Mouse (Mus musculus) urinary bladder, postnatal 4 days (tissue): ENCODE results near the gene Usp22.
"Not testable (repeated sequence)": the region's sequence is repeated elsewhere in the genome, so short reads cannot be mapped to it uniquely, and the experiment has no call there.

ENCODE experiments used
- DNase-seq, 2 experiments: peaks; one replicate each; pipeline ENCODE4 v3.0.0; 2021 to 2022; ENCODE audit warnings: low spot score in 2 of 2

Gene Usp22

GRCm38 (mm10) chr11:61143564-61144469 lies 31.0 kb downstream of the Usp22 start:
- no peak for DNase-seq

- no peak for DNase-seq
Observed at GRCm38 (mm10) chr11:61142941-61143530, 31.8 kb downstream of the Usp22 start.

GRCm38 (mm10) chr11:61142262-61142661 lies 32.6 kb downstream of the Usp22 start:
- DNase-seq: no peak

- DNase-seq: no peak
Observed at GRCm38 (mm10) chr11:61141693-61142092, 33.2 kb downstream of the Usp22 start.

GRCm38 (mm10) chr11:61132943-61133342 lies 41.9 kb downstream of the Usp22 start:
- DNase-seq: no peak

- DNase-seq: not testable (repeated sequence)
Observed at GRCm38 (mm10) chr11:61130646-61131045, 44.2 kb downstream of the Usp22 start.

GRCm38 (mm10) chr11:61129305-61129704 lies 45.5 kb downstream of the Usp22 start:
- no peak for DNase-seq

GRCm38 (mm10) chr11:61127421-61128055 lies 47.3 kb downstream of the Usp22 start:
- DNase-seq: no peak

- DNase-seq: no peak
Observed at GRCm38 (mm10) chr11:61126606-61127355, 48.1 kb downstream of the Usp22 start, which contains the start of gene Tnfrsf13b. Tnfrsf13b (plus strand) TSS chr11:61126755.

- no peak for DNase-seq
Observed at GRCm38 (mm10) chr11:61125970-61126369, 48.9 kb downstream of the Usp22 start.

GRCm38 (mm10) chr11:61123886-61124285 lies 51.0 kb downstream of the Usp22 start:
- DNase-seq: no peak

GRCm38 (mm10) chr11:61122769-61123288 lies 52.0 kb downstream of the Usp22 start:
- DNase-seq: no peak

- DNase-seq: no peak
Observed at GRCm38 (mm10) chr11:61122283-61122768, 52.5 kb downstream of the Usp22 start.

- DNase-seq: no peak
Observed at GRCm38 (mm10) chr11:61119996-61120583, 54.8 kb downstream of the Usp22 start.

GRCm38 (mm10) chr11:61116226-61116625 lies 58.6 kb downstream of the Usp22 start:
- DNase-seq: no peak

- DNase-seq: no peak
Observed at GRCm38 (mm10) chr11:61112323-61112995, 62.4 kb downstream of the Usp22 start.

GRCm38 (mm10) chr11:61111472-61111871 lies 63.4 kb downstream of the Usp22 start:
- DNase-seq: no peak

GRCm38 (mm10) chr11:61110928-61111327 lies 63.9 kb downstream of the Usp22 start:
- no peak for DNase-seq

GRCm38 (mm10) chr11:61110113-61110512 lies 64.7 kb downstream of the Usp22 start:
- no peak for DNase-seq

- DNase-seq: no peak
Observed at GRCm38 (mm10) chr11:61109707-61110106, 65.1 kb downstream of the Usp22 start.
